Mouse (Mus musculus) lung, postnatal 36 days (tissue): Measurements from ENCODE around the gene Sprr2k.
"Not testable (repeated sequence)": the region's sequence is repeated elsewhere in the genome, so short reads cannot be mapped to it uniquely, and the experiment has no call there.

Source experiments
- DNase-seq: peaks from one replicate; pipeline ENCODE4 v3.0.0; 2022; ENCODE audit warnings: mixed read lengths

Gene Sprr2k

GRCm38 (mm10) chr3:92432282-92432681 lies at the start of gene Sprr2k:
Sprr2k (plus strand) TSS chr3:92432582.
- no peak for DNase-seq

- DNase-seq: no peak
Measured at GRCm38 (mm10) chr3:92385385-92385784, 47.0 kb upstream of the Sprr2k start, which contains the start of gene Sprr2h. Sprr2h (plus strand) TSS chr3:92385685.

- DNase-seq: no peak
Measured at GRCm38 (mm10) chr3:92394301-92394700, 38.1 kb upstream of the Sprr2k start.

GRCm38 (mm10) chr3:92407691-92408090 lies 24.7 kb upstream of the Sprr2k start, which contains the start of gene Sprr2i:
Sprr2i (plus strand) TSS chr3:92407991.
- no peak for DNase-seq

GRCm38 (mm10) chr3:92417782-92418181 lies 14.6 kb upstream of the Sprr2k start, which contains the start of gene Sprr2j-ps:
Sprr2j-ps (plus strand) TSS chr3:92418082.
- DNase-seq: no peak

GRCm38 (mm10) chr3:92429323-92429722 lies 3.1 kb upstream of the Sprr2k start, which contains the start of gene Gm9774:
Gm9774 (minus strand) TSS chr3:92429423.
- DNase-seq: no peak

GRCm38 (mm10) chr3:92438689-92439088 lies 6.3 kb downstream of the Sprr2k start, which contains the start of gene Sprr1b:
Sprr1b (minus strand) TSS chr3:92438789.
- DNase-seq: no peak

- no peak for DNase-seq
Measured at GRCm38 (mm10) chr3:92440177-92440576, 7.8 kb downstream of the Sprr2k start.

GRCm38 (mm10) chr3:92455151-92455550 lies 22.8 kb downstream of the Sprr2k start:
- no peak for DNase-seq

- no peak for DNase-seq
Measured at GRCm38 (mm10) chr3:92458620-92459019, 26.2 kb downstream of the Sprr2k start, which contains the start of gene Sprr3. Sprr3 (minus strand) TSS chr3:92458720.

GRCm38 (mm10) chr3:92466576-92466975 lies 34.2 kb downstream of the Sprr2k start:
- no peak for DNase-seq

- no peak for DNase-seq
Measured at GRCm38 (mm10) chr3:92467424-92467823, 35.0 kb downstream of the Sprr2k start.

GRCm38 (mm10) chr3:92470111-92470510 lies 37.7 kb downstream of the Sprr2k start:
- DNase-seq: no peak

- not testable (repeated sequence) for DNase-seq
Measured at GRCm38 (mm10) chr3:92481249-92481648, 48.9 kb downstream of the Sprr2k start.
